Mouse (Mus musculus): ENCODE measurements around the gene Hirip3.

Gene Hirip3

GRCm38 (mm10) chr7:126914844-126915243 is 53.1 kb downstream of the Hirip3 start:
- no peak for DNase-seq (ENCODE audit: low spot score)

All from embryo, embryonic 10.5 days (tissue).